Mouse (Mus musculus) kidney, postnatal 4 days (tissue): ENCODE data around the gene Gm45717.
"Not testable (repeated sequence)": the region's sequence is repeated elsewhere in the genome, so short reads cannot be mapped to it uniquely, and the experiment has no call there.

Experiments used
- DNase-seq, 2 experiments: peaks; one replicate each; pipeline ENCODE4 v3.0.0; 2021; ENCODE audit warnings: mixed read lengths in 2 of 2

Gm45717 gene

GRCm38 (mm10) chr7:140955758-140956555 lies at the start of gene Gm45717, which contains the start of gene Ifitm2:
TSS of gene Gm45717 (minus strand) at chr7:140955937.
TSS of gene Ifitm2 (minus strand) at chr7:140955987.
- DNase-seq, result peak; percentile 83 to 88

GRCm38 (mm10) chr7:141003248-141004010 lies 47.7 kb upstream of the Gm45717 start:
- no peak for DNase-seq

GRCm38 (mm10) chr7:141000881-141001708 lies 45.4 kb upstream of the Gm45717 start:
- DNase-seq, result no peak

GRCm38 (mm10) chr7:140998853-140999700 lies 43.3 kb upstream of the Gm45717 start:
- no peak for DNase-seq

GRCm38 (mm10) chr7:140997817-140998216 lies 42.1 kb upstream of the Gm45717 start:
- DNase-seq, result no peak

- no peak for DNase-seq
Measured at GRCm38 (mm10) chr7:140991117-140991689, 35.5 kb upstream of the Gm45717 start.

- DNase-seq, result no peak
Measured at GRCm38 (mm10) chr7:140990622-140991021, 34.9 kb upstream of the Gm45717 start.

- DNase-seq, result no peak
Measured at GRCm38 (mm10) chr7:140990185-140990584, 34.4 kb upstream of the Gm45717 start.

- no peak for DNase-seq
Measured at GRCm38 (mm10) chr7:140989022-140989421, 33.3 kb upstream of the Gm45717 start.

GRCm38 (mm10) chr7:140987182-140988138 lies 31.7 kb upstream of the Gm45717 start:
- DNase-seq, result no peak

- no peak for DNase-seq
Measured at GRCm38 (mm10) chr7:140982971-140983370, 27.2 kb upstream of the Gm45717 start.

GRCm38 (mm10) chr7:140981704-140982103 lies 26.0 kb upstream of the Gm45717 start:
- no peak for DNase-seq

GRCm38 (mm10) chr7:140976720-140977119 lies 21.0 kb upstream of the Gm45717 start:
- DNase-seq, result not testable (repeated sequence)

- no peak for DNase-seq
Measured at GRCm38 (mm10) chr7:140975465-140975864, 19.7 kb upstream of the Gm45717 start.

- no peak for DNase-seq
Measured at GRCm38 (mm10) chr7:140974940-140975339, 19.2 kb upstream of the Gm45717 start.

GRCm38 (mm10) chr7:140973396-140974165 lies 17.8 kb upstream of the Gm45717 start:
- DNase-seq, result peak in 1 of 2 experiments; percentile 38

- peak; percentile 51 to 64 for DNase-seq
Measured at GRCm38 (mm10) chr7:140971479-140972171, 15.9 kb upstream of the Gm45717 start.

- DNase-seq, result no peak
Measured at GRCm38 (mm10) chr7:140970931-140971330, 15.2 kb upstream of the Gm45717 start.

GRCm38 (mm10) chr7:140968710-140969109 lies 13.0 kb upstream of the Gm45717 start:
- DNase-seq, result not testable (repeated sequence)
